Mouse (Mus musculus) thymus, adult 2 months (tissue): ENCODE data around the gene Irf2bp1.

Experiments used
- CTCF ChIP-seq: fragments of 200-500 bp; IDR thresholded peaks from 2 replicates; pipeline ENCODE4 v1.5.1; 2012; ENCODE audit warnings: mild to moderate bottlenecking, control low read depth, low read length, moderate library complexity, borderline replicate concordance; ENCODE audit not compliant: control insufficient read depth, poor library complexity, insufficient read depth; ENCODE audit errors: extremely low read depth
- POLR2A ChIP-seq: fragments of 200-500 bp; IDR thresholded peaks from 2 replicates; pipeline ENCODE4 v1.6.1; 2012; ENCODE audit warnings: mild to moderate bottlenecking, low read length, control low read depth, moderate library complexity; ENCODE audit not compliant: control insufficient read depth, poor library complexity, insufficient read depth; ENCODE audit errors: extremely low read depth

DNA sequence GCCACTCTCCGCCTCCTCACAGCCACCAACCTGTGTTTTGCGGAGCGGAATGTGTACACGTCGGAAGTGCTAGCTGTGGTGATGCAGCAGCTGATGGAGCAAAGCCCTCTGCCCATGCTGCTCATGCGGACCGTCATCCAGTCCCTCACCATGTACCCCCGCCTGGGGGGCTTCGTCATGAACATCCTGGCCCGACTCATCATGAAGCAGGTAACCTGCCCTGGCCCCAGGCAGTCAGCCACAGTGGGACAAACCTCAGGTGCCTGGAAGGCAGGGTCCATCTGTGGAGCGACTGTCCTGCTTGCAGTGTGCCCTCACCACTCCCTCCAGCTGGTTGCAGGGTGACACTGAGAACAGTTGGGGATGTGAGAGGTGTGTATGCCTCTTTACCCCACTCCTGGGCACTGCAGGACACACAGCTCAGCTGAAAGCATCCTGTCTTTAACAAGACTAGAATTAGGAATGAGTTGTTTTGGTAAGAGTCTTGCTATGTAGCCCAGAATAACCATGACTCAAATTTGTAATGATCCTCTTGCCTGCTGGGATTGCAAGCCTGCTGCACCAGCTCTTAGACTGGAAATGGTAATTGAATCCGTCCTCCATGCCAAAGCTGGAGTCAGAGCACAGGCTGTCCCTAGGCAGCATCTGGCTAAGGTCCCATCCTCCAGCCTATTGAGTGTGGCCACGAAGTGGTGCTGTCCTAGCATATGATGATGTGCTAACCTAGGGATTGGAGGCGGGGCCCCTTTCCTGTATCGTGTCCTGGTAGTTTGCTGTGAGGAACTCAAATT is 48.7 kb downstream of the Irf2bp1 start:
- TF ChIP-seq POLR2A, result no peak
- TF ChIP-seq CTCF, result no peak
